Comparison of ENCODE assay signal across 9 mouse cellular contexts in the genomic region with DNA sequence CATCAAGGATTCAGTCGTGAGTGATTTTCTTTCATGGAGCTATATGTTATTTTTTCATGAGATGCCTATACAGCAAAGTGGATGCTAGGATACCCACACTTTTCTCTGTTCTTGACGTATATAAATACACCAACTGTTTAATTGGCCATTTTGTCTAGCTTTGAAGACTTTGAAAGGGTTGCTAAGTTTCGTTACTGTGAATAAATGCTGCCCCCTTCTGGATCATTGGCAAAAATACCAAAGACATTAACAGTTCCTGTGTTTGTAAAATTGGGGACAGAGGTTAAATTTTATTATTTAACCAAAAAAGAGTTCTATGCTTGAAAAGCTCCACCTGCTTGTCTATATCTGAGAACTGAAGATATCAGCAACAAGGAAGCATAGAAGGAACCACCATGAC.
DNase-seq lines count a peak whose midpoint lies in the region; ATAC-seq and TF ChIP-seq lines count a peak whose summit lies in the region.
"Had no signal": no experiment of that assay in that cellular context is flagged by ENCODE, and none has a peak within 500 bp of the region (broad histone marks: within the 10 kb centered on the region; RNA-seq: fewer than 3 reads in every experiment).

No protein-coding gene starts in this region.

- no peaks in the 10 kb centered on the region for H3K27me3 ChIP-seq in intestine, postnatal 0 days (replicated peaks; ENCODE audit: control insufficient read depth, insufficient read depth, low read length)
- no peaks in the 10 kb centered on the region for H3K27me3 ChIP-seq in intestine, embryonic 16.5 days (replicated peaks; ENCODE audit: control insufficient read depth, insufficient read depth, low read length)
- H3K27me3 ChIP-seq in midbrain, embryonic 14.5 days (ENCODE audit: control insufficient read depth, insufficient read depth, low read length) = no peaks in the 10 kb centered on the region
- H3K27me3 ChIP-seq in midbrain, embryonic 15.5 days (replicated peaks) = no peaks in the 10 kb centered on the region

- no peak overlapping the region for H3K27ac ChIP-seq in intestine, postnatal 0 days (ENCODE audit: low read depth, low read length)
- no peak overlapping the region for H3K27ac ChIP-seq in intestine, embryonic 16.5 days (ENCODE audit: low read length)
- no peak overlapping the region for H3K27ac ChIP-seq in midbrain, embryonic 14.5 days (replicated peaks; ENCODE audit: low read depth, low read length)
- H3K27ac ChIP-seq in midbrain, embryonic 15.5 days = no peak overlapping the region
- H3K27ac ChIP-seq: macrophage had no signal

- no peak overlapping the region for H3K4me3 ChIP-seq in intestine, postnatal 0 days (ENCODE audit: low read depth, low read length)
- no peak overlapping the region for H3K4me3 ChIP-seq in intestine, embryonic 16.5 days (ENCODE audit: low read length)
- no peak overlapping the region for H3K4me3 ChIP-seq in midbrain, embryonic 14.5 days (replicated peaks; ENCODE audit: low read depth, low read length)
- no peak overlapping the region for H3K4me3 ChIP-seq in midbrain, embryonic 15.5 days

- H3K4me1 ChIP-seq in intestine, postnatal 0 days (replicated peaks; ENCODE audit: control insufficient read depth, insufficient read depth, low read length) = no peaks in the 10 kb centered on the region
- H3K4me1 ChIP-seq in intestine, embryonic 16.5 days (ENCODE audit: control insufficient read depth, insufficient read depth, low read length) = no peaks in the 10 kb centered on the region
- no peaks in the 10 kb centered on the region for H3K4me1 ChIP-seq in midbrain, embryonic 14.5 days (ENCODE audit: control insufficient read depth, insufficient read depth, low read length)
- no peaks in the 10 kb centered on the region for H3K4me1 ChIP-seq in midbrain, embryonic 15.5 days

- no peaks in the 10 kb centered on the region for H3K9me3 ChIP-seq in intestine, postnatal 0 days (ENCODE audit: control insufficient read depth)
- H3K9me3 ChIP-seq in intestine, embryonic 16.5 days (ENCODE audit: control insufficient read depth, low read length) = no peaks in the 10 kb centered on the region
- no peaks in the 10 kb centered on the region for H3K9me3 ChIP-seq in midbrain, embryonic 14.5 days (ENCODE audit: control insufficient read depth, low read length)
- H3K9me3 ChIP-seq in midbrain, embryonic 15.5 days = no peaks in the 10 kb centered on the region

- TF ChIP-seq CTCF in intestine, postnatal 0 days (IDR thresholded peaks at IDR 0.05; ENCODE audit: low read depth) = peak; percentile 66

- no peaks in the 10 kb centered on the region for H3K36me3 ChIP-seq in intestine, postnatal 0 days (ENCODE audit: control insufficient read depth, insufficient read depth)
- H3K36me3 ChIP-seq in intestine, embryonic 16.5 days (ENCODE audit: control insufficient read depth, insufficient read depth, low read length) = no peaks in the 10 kb centered on the region
- no peaks in the 10 kb centered on the region for H3K36me3 ChIP-seq in midbrain, embryonic 14.5 days (ENCODE audit: control insufficient read depth, insufficient read depth, low read length)
- no peaks in the 10 kb centered on the region for H3K36me3 ChIP-seq in midbrain, embryonic 15.5 days (replicated peaks)

- ATAC-seq in intestine, postnatal 0 days = no peak
- ATAC-seq in intestine, embryonic 16.5 days = no peak
- no peak; the same call in 1 of the 2 replicates for ATAC-seq in midbrain, embryonic 14.5 days (ENCODE audit: low FRiP score, low TSS enrichment)
- ATAC-seq in midbrain, embryonic 15.5 days (replicated peaks) = no peak

- DNase-seq in midbrain, embryonic 14.5 days = peak; percentile 84
- peak; percentile 45 for DNase-seq in brain, embryonic 18.5 days (ENCODE audit: low read depth, low spot score)
- peak; percentile 25 for DNase-seq in mesoderm, embryonic 11.5 days (ENCODE audit: low read depth, low spot score)
- DNase-seq in thymus, postnatal 14 days = no peak
- no peak for DNase-seq in adrenal gland, adult 8-10 months

- 20% methylated on average over 3 of the region's 3 CpGs for WGBS in intestine, postnatal 0 days
- 17% methylated on average over 3 of the region's 3 CpGs for WGBS in intestine, embryonic 16.5 days
- 26% methylated on average over 3 of the region's 3 CpGs for WGBS in midbrain, embryonic 14.5 days
- WGBS in midbrain, embryonic 15.5 days = 22% methylated on average over 3 of the region's 3 CpGs

- no peak overlapping the region for H3K9ac ChIP-seq in intestine, postnatal 0 days (ENCODE audit: low read depth, low read length)
- H3K9ac ChIP-seq in intestine, embryonic 16.5 days (ENCODE audit: low read depth, low read length) = no peak overlapping the region
- H3K9ac ChIP-seq in midbrain, embryonic 14.5 days (replicated peaks; ENCODE audit: low read length) = no peak overlapping the region
- no peak overlapping the region for H3K9ac ChIP-seq in midbrain, embryonic 15.5 days

- H3K4me2 ChIP-seq in intestine, postnatal 0 days (replicated peaks; ENCODE audit: low read depth) = no peak overlapping the region
- H3K4me2 ChIP-seq in intestine, embryonic 16.5 days (ENCODE audit: low read depth, low read length) = no peak overlapping the region
- no peak overlapping the region for H3K4me2 ChIP-seq in midbrain, embryonic 14.5 days (ENCODE audit: low read length)
- no peak overlapping the region for H3K4me2 ChIP-seq in midbrain, embryonic 15.5 days

Comparison
In these comparisons a context has a peak if more than half of its experiments do, and no peak if none do; other contexts are left out.
1. DNase-seq: peak in midbrain, embryonic 14.5 days (single experiment), brain, embryonic 18.5 days (single experiment) and mesoderm, embryonic 11.5 days (single experiment); none in thymus, postnatal 14 days (single experiment) and adrenal gland, adult 8-10 months (single experiment).